Mouse (Mus musculus): Measurements from ENCODE around the gene Dffb.

- TF ChIP-seq CTCF (IDR thresholded peaks at IDR 0.05; ENCODE audit: low read depth, low read length) (peak; percentile 66), POLR2A (IDR thresholded peaks at IDR 0.05; ENCODE audit: extremely low read depth, insufficient read depth, low read length) (no peak)
Measured at GRCm38 (mm10) chr4:153943243-153943642, 31.7 kb downstream of the Dffb start.

All from liver, adult 2 months (tissue).